In genomic region chr2:3622158-3622557, GRCm38 (mm10) we compare ENCODE assay signal across 14 mouse cellular contexts.
"Had no signal": no experiment of that assay in that cellular context is flagged by ENCODE, and none has a peak within 500 bp of the region (broad histone marks: within the 10 kb centered on the region; RNA-seq: fewer than 3 reads in every experiment).

No protein-coding gene starts in this region.

- DNase-seq: kidney, adult 8-10 months; kidney, postnatal 25 days; lung, embryonic 14.5 days; lung, postnatal 10 days; midbrain, embryonic 14.5 days; right cerebral cortex, adult 18-20 months; right cerebral cortex, postnatal 25 days; thymus, adult 18-20 months; thymus, postnatal 14 days had no signal

- H3K4me3 ChIP-seq: left cerebral cortex, adult 2 months; limb, embryonic 15.5 days; liver, embryonic 12.5 days had no signal

- H3K9ac ChIP-seq: limb, embryonic 15.5 days; liver, embryonic 12.5 days; lung, embryonic 14.5 days had no signal

- H3K27me3 ChIP-seq: limb, embryonic 15.5 days; liver, embryonic 12.5 days had no signal

- H3K27ac ChIP-seq: left cerebral cortex, adult 2 months; limb, embryonic 15.5 days; liver, embryonic 12.5 days; macrophage had no signal

- H3K4me1 ChIP-seq: liver, embryonic 12.5 days had no signal

- H3K36me3 ChIP-seq: limb, embryonic 15.5 days; liver, embryonic 12.5 days had no signal

- H3K9me3 ChIP-seq: limb, embryonic 15.5 days; liver, embryonic 12.5 days had no signal

- ATAC-seq: intestine, embryonic 16.5 days; liver, embryonic 12.5 days had no signal
